Mouse (Mus musculus): ENCODE results near the gene G6pc3. TPM values are rescaled to one million over a fixed set of nuclear protein-coding genes. Genes with fewer than 3 reads are reported as not detected.

Gene G6pc3
- total and polyA plus RNA-seq, 3 experiments, result 31.3 to 72.3 (median 34.7) TPM

DNA sequence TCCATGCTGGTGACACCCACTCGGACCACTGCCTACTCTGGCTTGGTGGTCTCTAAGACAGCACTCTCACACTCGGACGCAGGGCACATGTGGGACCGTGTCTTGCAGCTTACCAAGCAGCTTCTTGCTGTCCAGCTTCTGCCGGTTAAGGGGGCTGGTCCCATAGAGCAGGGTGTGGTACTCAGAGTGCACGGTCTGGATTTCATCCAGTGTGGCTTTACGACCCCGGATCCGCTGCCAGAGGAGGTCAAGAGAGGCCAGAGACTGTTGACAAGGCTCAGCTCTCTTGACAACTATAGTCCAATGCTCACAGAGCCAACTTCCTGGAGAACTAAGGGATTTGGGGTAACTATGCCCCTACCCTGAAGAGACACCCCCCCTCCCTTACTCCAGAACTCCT lies 10.4 kb downstream of the G6pc3 start:
- no peaks in the 10 kb centered on the region for H3K9me3 ChIP-seq (replicated peaks; ENCODE audit: low read length)
- no peaks in the 10 kb centered on the region for H3K4me1 ChIP-seq (ENCODE audit: control insufficient read depth in 1 of 2, insufficient read depth in 2 of 2)
- no peak overlapping the region for H3K27ac ChIP-seq (ENCODE audit: insufficient read depth, low read depth)
- TF ChIP-seq RAD21 (IDR thresholded peaks at IDR 0.05; ENCODE audit: low read depth, low read length) (no peak), IRF4 (IDR thresholded peaks at IDR 0.05; ENCODE audit: low read depth, low read length) (no peak), TCF12 (IDR thresholded peaks at IDR 0.05; ENCODE audit: low read depth, low read length) (no peak), SMC3 (IDR thresholded peaks at IDR 0.05; ENCODE audit: low read depth, low read length) (no peak), USF2 (conservative IDR thresholded peaks at IDR 0.05; ENCODE audit: low read depth, low read length) (no peak)
- H3K79me2 ChIP-seq (replicated peaks; ENCODE audit: control insufficient read depth, extremely low read depth, insufficient read depth, poor library complexity, severe bottlenecking), result no peaks in the 10 kb centered on the region
- dilution Hi-C loops (cut with MboI; ENCODE audit: extremely low pct_ligation_motif_present, extremely low pct_unique_long_range_greater_than_20kb, low sequenced_read_pairs), result no loop called here
- H3K9ac ChIP-seq (ENCODE audit: insufficient read depth, low read depth), result no peak overlapping the region
- H3K4me3 ChIP-seq (replicated peaks in 1 of 3; ENCODE audit: low read depth in 2 of 3, low read length in 2 of 3, poor library complexity in 1 of 3), result no peak overlapping the region
- no peaks in the 10 kb centered on the region for H3K27me3 ChIP-seq (replicated peaks)
- no peak overlapping the region for H3K4me2 ChIP-seq (ENCODE audit: insufficient read depth, low read depth, poor library complexity, severe bottlenecking)
- in situ Hi-C loops (cut with MboI; ENCODE audit: low pct_ligation_motif_present, low pct_unique_long_range_greater_than_20kb, low sequenced_read_pairs), result no loop called here
- peaks cover 91 to 98% of the 10 kb centered on the region in 2 experiments for H3K36me3 ChIP-seq (replicated peaks in 1 of 2; ENCODE audit: control insufficient read depth in 1 of 2, insufficient read depth in 1 of 2, low read length in 1 of 2)
- no peak for DNase-seq (ENCODE audit: extremely low read depth)

DNA sequence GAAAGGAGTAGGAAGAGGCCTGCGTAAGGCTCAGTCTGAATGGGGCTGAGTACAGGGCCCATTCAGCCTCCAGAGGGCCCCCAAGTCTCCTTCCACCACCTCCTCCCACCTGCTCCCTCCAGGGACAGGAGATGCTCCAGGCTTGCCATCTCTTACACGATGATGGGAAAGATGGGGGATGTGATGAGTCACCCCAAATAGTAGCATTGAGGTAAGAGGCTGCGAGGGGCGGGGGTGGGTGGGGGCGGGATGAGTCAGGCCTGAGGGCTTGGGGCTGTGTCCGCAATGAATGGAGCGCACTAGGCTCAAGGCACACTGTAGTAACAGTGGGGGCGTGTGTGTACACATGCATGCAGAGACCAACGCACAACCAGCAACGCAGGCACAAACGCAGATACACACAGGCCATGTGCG lies 12.0 kb downstream of the G6pc3 start:
- Histone ChIP-seq H3K9ac (ENCODE audit: insufficient read depth, low read depth) (no peak overlapping the region), H3K79me2 (replicated peaks; ENCODE audit: control insufficient read depth, extremely low read depth, insufficient read depth, poor library complexity, severe bottlenecking) (no peaks in the 10 kb centered on the region), H3K27ac (ENCODE audit: insufficient read depth, low read depth) (no peak overlapping the region), H3K27me3 (replicated peaks) (no peaks in the 10 kb centered on the region), H3K36me3 (replicated peaks in 1 of 2; ENCODE audit: control insufficient read depth in 1 of 2, insufficient read depth in 1 of 2, low read length in 1 of 2) (peaks cover 83 to 98% of the 10 kb centered on the region in 2 experiments), H3K9me3 (replicated peaks; ENCODE audit: low read length) (no peaks in the 10 kb centered on the region), H3K4me3 (replicated peaks in 1 of 3; ENCODE audit: low read depth in 2 of 3, low read length in 2 of 3, poor library complexity in 1 of 3) (no peak overlapping the region), H3K4me2 (ENCODE audit: insufficient read depth, low read depth, poor library complexity, severe bottlenecking) (no peak overlapping the region), H3K4me1 (ENCODE audit: control insufficient read depth in 1 of 2, insufficient read depth in 2 of 2) (no peaks in the 10 kb centered on the region)
- DNase-seq (ENCODE audit: extremely low read depth), result no peak
- in situ Hi-C loops (cut with MboI; ENCODE audit: low pct_ligation_motif_present, low pct_unique_long_range_greater_than_20kb, low sequenced_read_pairs) (no loop called here), dilution Hi-C loops (cut with MboI; ENCODE audit: extremely low pct_ligation_motif_present, extremely low pct_unique_long_range_greater_than_20kb, low sequenced_read_pairs) (no loop called here)
- peak in 1 of 2 experiments; percentile 60; a peak in 2 of 4 replicates for TF ChIP-seq CTCF (conservative IDR thresholded peaks at IDR 0.05 in 1 of 2, IDR thresholded peaks at IDR 0.05 in 1 of 2; ENCODE audit: low read depth in 2 of 2, low read length in 2 of 2)
- peak; percentile 50 for TF ChIP-seq RAD21 (IDR thresholded peaks at IDR 0.05; ENCODE audit: low read depth, low read length)
- TF ChIP-seq NRF1 (IDR thresholded peaks at IDR 0.05; ENCODE audit: low read depth, low read length), result no peak
- peak; percentile 68 for TF ChIP-seq SMC3 (IDR thresholded peaks at IDR 0.05; ENCODE audit: low read depth, low read length)

DNA sequence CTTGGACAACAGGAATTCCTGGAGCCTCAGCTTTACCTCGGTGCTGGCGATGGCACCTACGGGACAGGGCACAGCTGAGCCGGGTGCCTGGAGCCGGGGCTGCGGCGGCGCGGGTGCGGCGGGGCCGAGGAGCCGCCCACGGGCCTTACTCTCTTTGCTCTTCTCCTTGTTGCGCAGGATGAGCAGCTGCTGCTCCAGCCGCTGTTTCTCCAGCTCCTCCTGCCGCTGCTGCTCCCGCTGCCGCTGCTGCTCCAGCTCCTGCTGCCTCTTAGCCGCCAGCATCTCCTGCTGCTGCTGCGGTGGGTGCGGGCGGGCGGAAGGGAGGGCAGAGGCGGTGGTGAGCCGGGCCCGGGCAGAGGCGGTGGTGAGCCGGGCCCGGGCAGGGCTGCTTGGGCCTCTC lies 17.1 kb downstream of the G6pc3 start:
- H3K4me1 ChIP-seq (ENCODE audit: control insufficient read depth in 1 of 2, insufficient read depth in 2 of 2), result peaks cover 29 to 43% of the 10 kb centered on the region in 2 experiments
- dilution Hi-C loops (cut with MboI; ENCODE audit: extremely low pct_ligation_motif_present, extremely low pct_unique_long_range_greater_than_20kb, low sequenced_read_pairs) (no loop called here), in situ Hi-C loops (cut with MboI; ENCODE audit: low pct_ligation_motif_present, low pct_unique_long_range_greater_than_20kb, low sequenced_read_pairs) (no loop called here)
- no peak overlapping the region for H3K4me3 ChIP-seq (replicated peaks in 1 of 3; ENCODE audit: low read depth in 2 of 3, low read length in 2 of 3, poor library complexity in 1 of 3)
- TF ChIP-seq POLR2AphosphoS2 (IDR thresholded peaks at IDR 0.05; ENCODE audit: low read depth, low read length), result no peak
- peaks cover 39 to 59% of the 10 kb centered on the region in 2 experiments for H3K36me3 ChIP-seq (replicated peaks in 1 of 2; ENCODE audit: control insufficient read depth in 1 of 2, insufficient read depth in 1 of 2, low read length in 1 of 2)
- H3K9me3 ChIP-seq (replicated peaks; ENCODE audit: low read length), result no peaks in the 10 kb centered on the region
- DNase-seq (ENCODE audit: extremely low read depth), result no peak
- H3K9ac ChIP-seq (ENCODE audit: insufficient read depth, low read depth), result no peak overlapping the region
- H3K4me2 ChIP-seq (ENCODE audit: insufficient read depth, low read depth, poor library complexity, severe bottlenecking), result no peak overlapping the region
- no peaks in the 10 kb centered on the region for H3K27me3 ChIP-seq (replicated peaks)
- no peak overlapping the region for H3K27ac ChIP-seq (ENCODE audit: insufficient read depth, low read depth)
- no peaks in the 10 kb centered on the region for H3K79me2 ChIP-seq (replicated peaks; ENCODE audit: control insufficient read depth, extremely low read depth, insufficient read depth, poor library complexity, severe bottlenecking)

All from CH12.LX (cell line).